Mouse (Mus musculus): ENCODE data around the gene Cd24a.

Gene Cd24a

DNA sequence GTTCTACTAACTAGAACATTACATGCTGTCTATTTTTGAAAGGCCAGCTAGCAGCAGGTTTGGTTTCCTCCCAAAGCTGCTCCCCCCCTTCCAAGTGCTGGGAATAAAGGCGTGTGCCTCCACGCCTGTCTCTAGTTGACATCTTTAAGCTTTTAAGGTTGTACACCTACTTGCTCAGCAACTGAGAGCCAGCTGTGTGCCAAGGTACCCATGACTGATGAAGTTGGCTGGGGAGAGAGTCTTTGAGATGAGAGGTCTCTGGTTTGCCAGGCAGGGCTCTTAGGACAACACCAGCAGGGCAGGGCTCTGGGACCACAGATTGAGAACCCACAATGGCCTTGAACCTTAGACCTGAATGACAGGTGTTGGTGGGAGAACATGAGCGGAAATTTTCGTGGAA is 6.5 kb downstream of the Cd24a start:
- no peak for DNase-seq (ENCODE audit: low spot score)

DNA sequence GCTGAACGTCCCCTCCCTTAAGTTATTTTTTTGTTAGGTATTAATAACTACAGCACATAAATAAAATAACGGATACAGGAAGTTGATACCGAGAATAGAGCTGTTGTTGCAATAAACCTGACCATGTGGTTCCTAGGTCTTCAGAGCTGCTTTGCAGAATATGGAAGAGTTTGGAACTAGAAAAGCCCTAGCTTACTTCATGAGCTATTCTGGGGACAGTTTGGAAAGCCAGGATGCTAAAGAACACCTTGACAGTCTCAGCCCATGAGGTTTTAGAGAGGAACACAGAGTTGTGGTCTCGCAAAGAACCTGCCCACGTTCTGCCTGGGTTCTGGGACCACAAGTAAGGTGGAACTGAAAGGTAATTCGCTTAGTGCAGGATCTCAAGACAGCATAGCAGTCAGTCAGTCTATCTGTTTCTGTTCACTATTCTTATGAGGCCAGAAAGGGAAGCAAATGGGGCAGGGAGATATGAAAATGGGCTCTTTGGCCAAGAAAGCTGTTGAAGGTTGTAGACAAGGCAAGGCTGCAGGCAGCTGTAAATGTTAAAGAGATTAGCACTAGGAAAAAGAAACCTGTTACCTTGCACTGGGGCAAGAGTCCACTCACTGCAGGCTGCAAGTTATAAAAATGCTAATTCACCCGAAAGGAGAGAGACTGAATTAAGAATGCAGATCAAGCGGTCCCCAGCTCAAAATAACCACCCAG is 10.5 kb downstream of the Cd24a start:
- no peak for DNase-seq (ENCODE audit: low spot score)

DNA sequence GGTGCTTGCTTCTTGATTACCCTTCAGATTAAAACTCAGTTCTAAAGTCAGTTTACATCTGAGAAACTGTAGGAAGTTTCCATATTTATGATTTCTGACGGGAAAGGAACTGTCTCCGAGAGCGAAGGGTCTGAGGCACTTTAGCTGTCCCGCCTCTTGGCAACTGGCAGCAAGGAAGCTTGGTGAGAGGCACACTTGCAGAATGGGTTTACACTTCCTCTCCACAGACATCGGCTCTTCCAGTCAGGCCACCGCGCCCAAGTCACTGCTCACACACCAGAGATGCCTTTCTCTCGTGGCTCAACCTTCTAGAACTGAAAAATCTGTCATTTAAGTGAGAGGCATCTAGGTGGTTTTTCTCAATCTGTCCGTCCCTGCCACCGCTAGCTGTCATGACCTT is 13.4 kb downstream of the Cd24a start:
- DNase-seq (ENCODE audit: low spot score) = no peak

DNA sequence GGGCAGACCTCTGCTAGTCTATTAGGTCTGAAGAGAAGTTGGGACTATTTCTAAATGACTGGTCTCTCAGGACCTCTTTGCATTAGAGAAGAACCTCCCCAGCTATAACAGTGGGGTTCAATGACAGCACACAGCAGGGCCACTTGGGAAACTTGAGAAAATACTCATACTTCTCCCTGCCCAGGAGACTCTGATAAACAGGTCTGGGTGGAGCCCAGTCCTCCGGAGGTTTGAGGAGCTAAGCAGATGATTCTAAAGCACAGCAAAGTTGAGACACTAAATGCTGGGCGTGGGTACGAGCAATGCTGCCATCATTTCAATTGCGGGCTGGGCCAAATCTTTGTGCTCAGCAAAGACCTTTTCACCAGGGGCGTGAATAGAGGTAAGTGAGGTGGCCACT is 15.1 kb downstream of the Cd24a start:
- no peak for DNase-seq (ENCODE audit: low spot score)

DNA sequence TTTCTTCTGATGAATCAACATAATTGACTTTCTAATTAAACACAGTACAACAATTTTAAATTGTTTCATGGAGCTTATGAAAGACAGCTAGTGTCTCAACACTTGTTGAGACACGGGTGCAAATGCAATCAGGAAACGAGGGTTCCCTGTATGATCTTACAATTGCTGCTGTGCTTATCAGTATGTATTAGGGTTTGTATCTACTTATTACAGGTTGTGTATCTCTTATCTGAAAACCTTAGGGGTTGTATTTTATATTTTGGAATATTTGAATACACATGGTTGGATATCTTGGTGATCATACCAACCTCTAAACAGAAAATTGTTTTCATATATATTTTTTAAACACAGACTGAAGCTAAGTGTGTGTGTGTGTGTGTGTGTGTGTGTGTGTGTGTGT is 16.1 kb downstream of the Cd24a start:
- DNase-seq (ENCODE audit: low spot score) = no peak

DNA sequence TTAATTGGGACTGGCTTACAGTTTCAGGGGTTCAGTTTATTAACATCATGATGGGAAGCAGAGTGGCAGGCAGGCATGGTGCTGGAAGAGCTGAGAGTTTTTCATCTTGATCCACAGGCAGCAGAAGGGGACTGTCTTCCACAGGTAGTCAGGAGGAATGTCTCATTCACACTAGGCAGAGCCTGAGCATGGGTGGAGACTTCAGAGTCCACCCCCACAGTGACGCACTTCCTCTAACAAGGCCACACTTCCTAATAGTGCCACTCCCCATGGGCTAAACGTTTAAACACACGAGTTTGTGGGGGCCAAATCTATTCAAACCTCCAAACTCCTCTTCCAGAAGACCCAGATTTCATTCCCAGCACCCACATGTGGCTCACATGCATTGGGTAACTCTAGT is 16.8 kb downstream of the Cd24a start:
- no peak for DNase-seq (ENCODE audit: low spot score)

DNA sequence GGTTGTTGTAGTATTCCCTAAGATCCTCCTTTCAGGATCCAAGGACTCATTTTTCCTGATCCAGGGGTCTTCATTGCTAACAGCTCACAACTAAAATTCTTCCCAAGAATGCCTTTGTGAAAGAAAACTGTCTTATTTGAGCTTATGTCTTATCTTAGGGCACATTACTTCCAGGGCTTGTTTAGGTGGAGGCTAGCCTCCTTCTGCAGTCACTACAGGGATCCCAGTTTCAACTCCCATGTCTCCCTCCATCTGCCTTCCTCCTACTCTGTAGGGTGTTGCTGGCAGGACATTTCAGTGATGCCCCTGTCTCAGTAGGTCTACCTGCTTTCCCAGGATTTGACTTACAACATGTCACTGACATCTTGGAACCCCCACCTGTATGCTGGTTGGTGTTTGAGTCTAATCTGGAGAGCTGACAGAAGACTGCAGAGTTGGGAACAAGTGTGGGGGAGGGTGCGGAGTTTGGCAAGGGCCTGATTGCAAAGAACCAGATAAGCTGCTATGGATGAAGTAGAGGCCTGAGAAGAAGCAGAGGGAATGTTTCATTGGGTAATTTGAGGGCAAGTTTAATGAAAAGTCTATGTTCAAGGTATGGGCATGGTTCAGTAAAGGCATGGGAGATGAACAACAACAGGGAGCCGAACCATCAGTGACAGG is 20.1 kb downstream of the Cd24a start:
- no peak for DNase-seq (ENCODE audit: low spot score)

DNA sequence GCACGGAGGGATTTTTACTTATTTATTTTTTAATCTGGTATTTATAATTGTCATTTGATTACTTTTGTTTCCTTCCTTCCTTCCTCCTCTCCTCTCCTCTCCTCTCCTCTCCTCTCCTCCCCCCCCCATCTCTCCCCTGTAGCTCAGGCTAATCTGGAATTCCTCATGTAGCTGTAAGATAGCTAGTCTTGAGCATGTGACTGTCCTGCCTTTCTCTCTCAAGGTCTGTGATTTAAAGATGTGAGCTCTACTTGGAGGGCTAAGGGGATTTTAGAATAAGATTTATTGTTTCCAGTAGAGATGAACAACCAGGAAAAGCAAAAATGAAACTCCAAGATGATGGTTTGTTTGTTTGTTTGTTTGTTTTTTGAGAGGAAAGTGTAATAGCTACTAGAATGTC is 23.0 kb downstream of the Cd24a start:
- no peak for DNase-seq (ENCODE audit: low spot score)

DNA sequence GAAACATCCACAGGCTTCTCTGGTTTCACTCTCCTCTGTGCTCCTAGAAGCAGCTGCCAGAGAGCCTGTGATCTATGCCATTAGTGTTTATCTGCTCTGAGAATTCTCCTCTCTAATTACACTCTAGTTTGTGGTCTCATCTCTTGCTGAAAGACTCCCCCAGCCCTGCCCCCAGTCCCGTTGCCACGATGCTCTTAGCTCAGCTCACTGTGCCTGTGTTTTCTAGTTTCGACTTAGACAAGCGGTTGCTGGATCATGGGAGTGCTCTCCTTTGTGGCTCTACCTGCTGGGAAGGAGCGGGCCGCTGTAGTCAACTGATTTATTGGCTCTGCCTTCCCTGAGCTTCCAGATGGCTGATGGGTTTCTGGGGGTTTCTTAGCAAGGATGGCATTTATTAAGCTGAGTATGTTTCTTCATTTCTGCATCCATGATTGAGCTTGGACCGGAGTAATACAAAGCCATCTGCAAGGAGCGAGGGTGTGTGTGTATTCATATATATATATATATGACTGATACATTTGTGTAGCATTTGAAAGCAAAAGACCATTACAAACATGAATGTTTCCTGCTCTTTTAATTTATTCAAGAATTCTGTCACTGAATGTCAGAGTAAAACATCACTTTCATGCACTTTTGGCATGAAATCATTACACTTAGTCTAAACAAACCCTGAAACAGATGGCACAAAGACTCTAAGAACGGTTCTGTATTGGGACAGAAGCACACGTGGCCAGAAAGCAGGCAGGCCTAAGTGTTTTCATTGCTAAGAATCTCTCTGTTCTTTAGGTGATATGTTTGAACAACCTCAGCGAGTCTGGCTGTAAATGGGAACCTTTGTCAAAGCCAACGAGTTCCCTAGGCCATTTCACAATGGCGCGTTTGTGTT is 23.7 kb downstream of the Cd24a start:
- no peak for DNase-seq (ENCODE audit: low spot score)

DNA sequence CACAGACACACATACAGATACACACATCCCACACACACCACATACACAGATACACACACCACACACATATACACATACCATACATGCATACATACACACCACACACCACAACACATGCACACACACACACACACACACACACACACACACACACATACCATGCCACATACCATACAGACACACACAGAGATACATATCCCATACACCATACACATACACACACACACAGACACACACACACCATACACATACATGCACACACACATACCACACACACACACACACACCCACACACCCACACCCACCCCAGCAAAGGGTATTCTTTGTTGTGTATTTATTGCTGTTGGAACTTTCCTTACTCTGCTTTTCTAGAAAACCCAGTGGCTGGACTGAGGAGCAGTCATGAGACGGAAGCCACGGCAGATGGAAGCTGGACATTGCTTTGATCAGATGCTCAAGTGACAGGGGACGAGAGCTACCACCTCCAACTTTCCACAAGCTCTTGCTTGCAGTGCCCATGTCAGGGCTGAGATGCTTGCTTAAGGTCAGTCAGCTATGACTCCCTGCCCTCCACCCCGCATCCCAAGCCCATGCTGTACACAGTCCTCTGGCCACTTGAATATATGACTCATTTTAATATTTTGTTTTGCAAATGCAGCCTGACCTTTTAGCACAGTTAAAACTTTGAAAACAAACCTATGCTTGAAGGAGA is 26.0 kb downstream of the Cd24a start:
- DNase-seq (ENCODE audit: low spot score) = no peak

DNA sequence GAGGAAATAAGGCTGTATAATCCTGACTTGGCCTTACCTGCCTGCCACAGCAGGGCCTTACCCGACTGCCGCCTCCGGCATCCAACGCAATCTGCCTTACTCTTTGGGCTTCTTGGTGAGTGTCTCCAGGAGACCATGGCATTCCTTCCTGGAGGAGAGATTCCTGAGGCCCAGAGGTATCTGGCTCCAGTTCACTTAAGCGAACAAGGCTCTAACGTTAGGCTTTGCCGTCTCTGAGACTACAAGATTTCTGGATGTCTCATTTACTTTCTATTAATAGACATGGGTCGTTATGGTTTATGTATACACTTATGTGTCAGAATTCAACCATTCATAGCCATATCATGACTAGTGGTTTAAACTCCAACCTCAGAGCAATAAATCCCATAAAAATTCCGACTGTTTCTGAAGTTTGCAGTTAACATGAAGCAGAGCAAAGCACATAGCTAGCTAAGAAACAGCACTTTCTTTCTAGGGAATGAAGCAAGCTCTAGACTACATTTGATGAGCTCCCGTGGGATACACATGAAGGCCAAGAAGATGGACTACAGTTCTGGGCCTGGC is 26.7 kb downstream of the Cd24a start:
- no peak for DNase-seq (ENCODE audit: low spot score)

DNA sequence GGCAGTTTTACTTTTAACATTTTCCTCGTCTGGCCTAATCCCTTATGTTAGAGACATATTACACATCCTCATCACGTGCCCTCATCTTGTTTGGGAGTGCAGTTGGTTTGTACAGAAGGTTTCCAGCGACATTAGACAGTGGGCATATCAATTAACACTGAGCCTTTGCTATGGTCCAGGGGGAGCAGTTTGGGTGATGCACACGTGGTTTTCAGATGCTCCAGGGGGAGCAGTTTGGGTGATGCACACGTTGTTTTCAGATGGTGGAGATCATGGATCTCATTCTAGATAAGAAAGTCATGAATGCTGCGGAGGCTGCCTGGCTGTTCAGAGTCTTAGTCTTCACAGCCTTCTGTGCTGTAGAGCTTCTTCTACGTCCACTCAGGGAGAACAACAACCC is 27.8 kb downstream of the Cd24a start:
- DNase-seq (ENCODE audit: low spot score) = no peak

DNA sequence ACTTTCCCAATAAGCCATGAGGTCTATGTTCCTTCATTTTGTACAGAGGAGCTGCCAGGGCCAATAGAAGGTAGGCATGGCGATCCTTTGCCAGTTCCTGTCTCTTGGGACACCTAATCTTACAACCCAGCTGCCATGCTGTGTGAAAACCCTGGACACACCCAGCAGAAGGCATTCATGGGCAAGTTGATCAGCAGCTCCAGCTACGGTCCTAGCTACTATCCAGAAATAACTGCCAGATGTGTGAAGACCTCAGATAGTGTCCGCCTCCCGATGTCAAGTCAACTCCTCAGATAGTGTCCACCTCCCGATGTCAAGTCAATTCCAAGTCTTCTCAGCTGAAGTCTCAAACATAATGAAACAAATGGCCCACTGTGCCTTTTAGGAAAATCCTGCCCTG is 31.4 kb downstream of the Cd24a start:
- no peak for DNase-seq (ENCODE audit: low spot score)

DNA sequence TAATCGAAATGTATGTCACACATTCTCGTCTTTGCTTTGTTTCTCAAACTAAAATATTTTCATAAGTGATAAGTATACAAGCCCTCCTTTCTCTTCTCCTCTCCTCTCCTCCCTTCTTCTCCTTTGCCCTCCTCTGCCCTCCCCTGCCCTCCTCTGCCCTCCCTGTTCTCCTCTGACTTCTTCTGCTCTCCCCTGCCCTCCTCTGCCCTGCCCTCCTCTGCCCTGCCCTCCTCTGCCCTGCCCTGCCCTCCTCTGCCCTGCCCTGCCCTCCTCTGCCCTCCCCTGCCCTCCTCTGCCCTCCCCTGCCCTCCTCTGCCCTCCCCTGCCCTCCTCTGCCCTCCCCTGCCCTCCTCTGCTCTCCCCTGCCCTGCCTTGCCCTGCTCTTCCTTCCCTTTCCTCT is 31.9 kb downstream of the Cd24a start:
- no peak for DNase-seq (ENCODE audit: low spot score)

DNA sequence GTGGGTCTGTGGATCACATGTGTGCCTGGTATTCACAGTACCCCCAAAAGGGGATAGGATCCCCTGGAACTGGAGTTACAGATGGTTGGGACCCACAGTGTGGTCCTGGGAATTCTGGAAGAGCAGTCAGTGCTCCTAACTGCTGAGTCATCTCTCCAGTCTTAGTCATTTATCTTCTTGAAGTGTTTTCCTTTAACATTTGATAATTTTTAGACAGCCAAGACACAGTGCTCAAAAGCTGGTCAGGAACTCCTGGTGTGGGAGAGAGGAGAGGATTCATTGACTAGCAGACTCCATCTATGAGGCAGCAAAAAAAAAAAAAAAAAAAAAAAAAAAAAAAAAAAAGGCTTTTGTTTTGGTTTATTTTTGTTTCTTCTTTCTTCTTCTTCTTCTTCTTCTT is 33.0 kb downstream of the Cd24a start:
- DNase-seq (ENCODE audit: low spot score) = no peak

DNA sequence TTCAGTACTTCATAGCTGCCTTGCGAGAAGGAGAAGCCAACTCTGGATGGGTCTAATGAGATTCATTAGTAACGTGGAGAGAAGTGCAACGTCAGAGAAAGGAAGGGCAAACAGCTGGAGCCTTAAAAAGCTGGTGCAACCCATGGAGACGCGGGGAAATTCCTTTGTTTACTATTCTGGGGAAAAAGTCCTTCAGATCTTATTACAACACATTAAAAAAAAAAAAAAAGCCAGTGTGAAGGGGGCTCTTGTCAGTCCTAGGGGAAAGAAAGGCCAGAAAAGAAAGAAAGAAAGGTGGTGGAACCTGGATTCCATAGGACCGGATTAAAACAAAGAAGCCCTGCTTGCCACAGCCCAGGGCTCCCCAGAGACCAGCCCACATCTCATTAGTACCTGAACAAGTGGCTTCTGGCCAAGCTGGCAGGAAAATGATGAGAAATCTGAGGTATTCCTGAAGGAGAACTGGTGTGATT is 41.0 kb downstream of the Cd24a start:
- no peak for DNase-seq (ENCODE audit: low spot score)

DNA sequence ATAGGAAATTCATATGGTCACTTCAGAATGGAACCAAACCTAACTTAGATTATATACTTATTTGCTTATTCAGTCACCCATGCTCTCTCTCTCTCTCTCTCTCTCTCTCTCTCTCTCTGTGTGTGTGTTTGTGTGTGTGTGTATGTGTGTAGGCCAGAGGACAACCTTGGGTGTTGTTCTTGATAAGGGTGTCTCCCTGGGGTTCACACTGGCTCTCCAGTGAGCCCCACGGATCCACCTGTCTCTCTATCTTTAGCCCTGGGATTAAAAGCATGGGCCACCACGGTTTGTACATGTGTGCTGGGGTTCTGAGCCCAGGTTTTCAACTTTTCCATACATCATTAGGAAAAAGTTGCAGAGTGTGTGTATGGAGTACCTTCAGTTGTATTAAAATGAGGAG is 41.9 kb downstream of the Cd24a start:
- DNase-seq (ENCODE audit: low spot score) = no peak

DNA sequence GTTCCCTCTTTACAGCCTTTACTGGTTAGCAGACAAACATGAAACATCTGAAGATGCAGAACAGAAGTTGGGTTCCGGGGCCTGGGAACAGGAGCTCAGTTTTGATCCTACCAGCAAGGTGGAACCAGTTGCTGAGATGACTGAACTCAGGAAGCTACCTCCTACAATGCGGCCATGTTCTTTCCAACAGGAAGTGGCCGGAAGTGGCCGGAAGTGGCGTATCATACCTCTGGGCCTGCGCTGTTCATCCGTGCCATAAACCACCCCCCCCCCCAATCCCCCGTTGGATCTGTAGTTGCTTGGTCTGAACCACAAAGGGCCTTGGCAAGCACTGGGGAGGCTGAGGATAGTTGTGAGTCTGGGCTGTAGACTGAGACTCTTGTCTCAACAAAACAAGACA is 45.4 kb downstream of the Cd24a start:
- no peak for DNase-seq (ENCODE audit: low spot score)

DNA sequence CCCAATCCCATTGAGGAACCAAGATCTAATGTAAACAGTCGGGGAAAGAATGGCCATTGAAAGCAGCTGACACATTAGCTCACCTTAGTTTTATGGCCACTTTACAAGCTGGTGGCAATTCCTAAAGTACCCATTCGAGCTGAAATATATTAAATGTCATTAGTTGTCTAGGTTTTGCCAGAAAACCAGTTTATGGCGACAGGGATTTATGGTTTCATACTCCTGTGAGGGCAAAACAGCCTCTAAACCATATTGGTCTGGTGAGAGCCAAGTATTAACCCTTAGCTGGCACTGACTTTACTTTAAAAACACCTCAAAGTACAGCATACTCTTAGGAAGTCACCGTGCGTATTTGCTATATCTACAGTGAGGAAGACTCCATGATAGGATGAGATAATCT is 46.3 kb downstream of the Cd24a start:
- DNase-seq (ENCODE audit: low spot score) = no peak

DNA sequence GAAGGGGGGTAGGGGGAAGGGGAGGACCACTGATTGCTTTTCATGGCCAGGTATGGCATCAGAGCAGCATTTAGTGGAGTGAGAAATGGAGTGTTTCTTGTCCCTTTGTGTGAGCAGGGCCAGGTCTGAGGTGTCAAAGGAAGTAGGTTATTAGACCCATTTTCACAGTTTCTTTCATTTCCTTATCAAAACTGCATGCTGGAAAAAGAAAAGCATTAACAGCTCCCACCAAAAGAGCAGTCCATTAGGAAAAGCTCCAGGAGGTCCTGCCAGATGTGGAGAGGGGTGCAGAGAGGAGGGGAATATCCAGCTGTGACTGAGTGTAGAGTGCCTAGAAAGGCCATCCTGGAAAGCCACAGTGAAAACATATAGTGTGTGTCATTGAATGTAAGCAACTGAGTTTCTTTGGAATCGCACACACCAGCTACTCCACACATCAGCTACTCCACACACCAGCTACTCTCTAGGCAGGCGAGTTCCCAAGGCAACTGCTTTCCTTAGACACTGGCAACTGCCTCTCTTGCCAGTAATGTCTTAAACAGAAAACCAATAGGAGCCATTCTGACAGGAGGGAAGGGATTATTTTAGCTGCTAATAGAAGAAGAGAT is 46.8 kb downstream of the Cd24a start:
- peak; percentile 9 for DNase-seq (ENCODE audit: low spot score)

DNA sequence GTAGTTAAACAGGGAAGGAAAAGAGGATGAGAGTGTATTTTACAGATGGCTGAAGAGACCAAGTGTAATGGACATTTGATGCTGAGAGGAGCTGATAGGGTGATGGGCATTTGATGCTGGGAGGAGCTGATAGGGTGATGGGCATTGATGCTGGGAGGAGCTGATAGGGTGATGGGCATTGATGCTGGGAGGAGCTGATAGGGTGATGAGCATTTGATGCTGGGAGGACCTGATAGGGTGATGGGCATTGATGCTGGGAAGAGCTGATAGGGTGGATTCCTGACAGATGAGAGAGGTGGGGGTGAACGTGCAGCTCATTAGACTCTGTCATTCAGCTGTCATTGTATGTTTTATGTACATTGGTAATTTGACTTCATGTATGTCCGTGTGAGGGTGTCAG is 47.5 kb downstream of the Cd24a start:
- no peak for DNase-seq (ENCODE audit: low spot score)

DNA sequence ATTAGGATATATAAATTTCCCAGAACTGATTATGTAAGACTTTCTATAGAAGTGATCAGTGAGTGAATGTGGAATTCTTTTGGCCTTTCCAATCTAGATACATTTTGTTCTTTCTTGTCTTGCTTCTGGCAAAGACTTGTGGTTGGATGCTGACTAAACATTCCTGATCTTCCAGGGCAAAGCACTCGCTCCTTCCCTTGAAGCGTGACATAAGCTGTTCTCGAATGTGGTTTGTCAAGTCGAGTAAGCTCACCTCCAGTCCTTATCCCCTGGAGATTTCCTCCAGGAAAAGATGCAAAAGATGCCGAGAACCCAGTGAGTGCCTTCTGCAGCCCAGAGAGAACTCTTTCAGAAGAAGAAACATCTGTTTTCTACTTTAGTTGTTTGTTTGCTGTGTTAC is 51.1 kb downstream of the Cd24a start:
- DNase-seq (ENCODE audit: low spot score) = no peak

All from layer of hippocampus, adult 11-12 months (tissue).